Mouse (Mus musculus): ENCODE measurements around the gene Pfdn4.

- TF ChIP-seq POLR2A (IDR thresholded peaks at IDR 0.05; ENCODE audit: low read depth, low read length) (no peak), CTCF (IDR thresholded peaks at IDR 0.05; ENCODE audit: extremely low read depth, insufficient read length, insufficient replicate concordance, low read depth, low read length) (no peak)
Measured at GRCm38 (mm10) chr2:170543625-170544024, 47.4 kb downstream of the Pfdn4 start.
